Mouse (Mus musculus) hindlimb bud, embryonic 11.5 days (tissue): ENCODE results near the gene Gm21996.
"Not testable (repeated sequence)": the region's sequence is repeated elsewhere in the genome, so short reads cannot be mapped to it uniquely, and the experiment has no call there.

Source experiments
- DNase-seq: peaks from one replicate; pipeline ENCODE4 v3.0.0-alpha.2; 2012; ENCODE audit warnings: low read depth, low spot score; ENCODE audit errors: extremely low spot score

Gm21996 gene

GRCm38 (mm10) chrY:89745432-89745831 is at the start of gene Gm21996:
Gene Gm21996 (minus strand): TSS chrY:89745532.
- DNase-seq = not testable (repeated sequence)
